Mouse (Mus musculus): ENCODE measurements around the gene Dnaaf5.

Dnaaf5 gene

DNA sequence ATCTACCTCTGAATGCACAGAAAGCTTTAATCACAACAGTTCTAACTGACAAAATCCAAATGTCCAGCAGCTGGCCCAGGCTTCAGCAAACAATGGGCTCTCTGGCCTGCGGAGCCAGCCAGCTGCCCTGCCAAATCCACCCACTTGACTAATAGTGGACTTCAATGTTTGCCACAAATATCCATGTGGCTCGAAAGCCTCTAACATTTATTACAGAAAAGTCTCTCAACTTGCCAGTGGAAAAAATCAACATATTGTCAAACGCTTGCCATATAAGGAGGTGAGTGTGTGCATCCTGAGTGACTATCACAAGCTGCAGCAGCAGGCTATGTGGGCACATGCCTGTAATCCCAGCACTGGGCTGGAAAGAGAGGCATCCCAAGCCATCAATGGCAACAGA, 48.8 kb downstream of the Dnaaf5 start:
- DNase-seq (ENCODE audit: low spot score in 2 of 2): no peak

DNA sequence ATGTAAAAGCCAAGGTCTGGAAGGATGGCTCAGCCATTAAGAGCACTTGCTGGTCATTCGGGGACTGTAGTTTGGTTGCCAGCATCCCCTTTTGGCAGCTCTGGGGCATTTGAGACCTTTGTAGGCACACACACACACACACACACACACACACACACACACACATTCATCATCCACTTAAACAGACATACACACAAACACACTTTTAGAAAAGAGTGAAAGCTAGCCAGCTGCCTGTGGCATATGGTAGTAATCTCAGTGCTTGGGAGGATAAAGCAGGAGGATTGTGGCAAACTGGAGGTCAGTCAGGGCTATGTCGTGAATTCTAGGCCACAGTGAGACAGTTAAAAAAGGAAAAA, 49.6 kb downstream of the Dnaaf5 start:
- DNase-seq (ENCODE audit: low spot score in 2 of 2): no peak

- peak; percentile 95 to 99 for DNase-seq (ENCODE audit: low spot score in 2 of 2)
These were observed 50.2 kb downstream of the Dnaaf5 start, which contains the start of gene Sun1 for GRCm38 (mm10) chr5:139199995-139200769. Gene Sun1, plus strand, starts transcription at chr5:139200637.

DNA sequence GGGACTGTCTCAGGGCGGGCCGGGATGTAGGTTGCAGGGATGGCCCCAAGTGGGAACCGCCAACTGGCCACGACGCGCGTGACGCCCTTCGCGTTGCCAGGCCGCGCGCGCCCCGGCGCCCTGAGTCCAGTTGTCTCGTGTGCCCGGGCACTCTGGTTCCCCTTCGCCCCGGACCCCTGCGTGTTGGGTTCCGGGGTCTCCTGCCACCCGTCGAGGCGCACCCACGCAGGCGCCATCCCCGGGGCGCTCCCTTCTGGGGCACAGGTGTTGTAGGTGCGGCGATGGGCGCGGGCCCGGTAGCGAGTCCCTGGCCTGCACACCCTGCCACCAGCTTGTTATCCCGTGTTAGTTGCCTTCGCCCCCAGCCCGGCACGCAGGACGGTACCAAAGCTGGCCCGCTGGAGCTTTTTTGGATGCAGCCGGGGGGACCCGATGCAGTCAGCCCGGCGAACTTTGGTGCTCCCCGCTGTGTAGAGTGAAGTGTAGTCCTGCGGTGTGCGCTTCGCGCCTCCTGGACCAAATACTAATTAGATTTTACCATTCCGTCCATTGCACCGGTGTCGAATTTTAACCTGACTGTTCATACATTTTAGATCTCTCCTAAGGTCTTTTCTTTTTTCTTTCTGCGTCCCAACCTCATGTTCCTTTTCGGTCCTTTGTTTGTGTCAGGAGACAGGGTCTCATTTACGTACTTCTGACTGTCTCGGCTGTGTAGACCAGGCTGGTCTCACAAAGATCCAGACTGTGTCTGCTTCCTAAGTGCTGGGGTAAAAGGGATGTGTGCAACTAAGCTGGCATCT, 50.9 kb downstream of the Dnaaf5 start:
- no peak for DNase-seq (ENCODE audit: low spot score in 2 of 2)

- DNase-seq (ENCODE audit: low spot score in 2 of 2): no peak
These were observed 52.1 kb downstream of the Dnaaf5 start for GRCm38 (mm10) chr5:139202127-139202526.

- no peak for DNase-seq (ENCODE audit: low spot score in 2 of 2)
These were observed 53.3 kb downstream of the Dnaaf5 start for GRCm38 (mm10) chr5:139203312-139203711.

- no peak for DNase-seq (ENCODE audit: low spot score in 2 of 2)
These were observed 56.1 kb downstream of the Dnaaf5 start for GRCm38 (mm10) chr5:139206081-139206480.

GRCm38 (mm10) chr5:139206525-139206924, 56.5 kb downstream of the Dnaaf5 start:
- DNase-seq (ENCODE audit: low spot score in 2 of 2): no peak

- DNase-seq (ENCODE audit: low spot score in 2 of 2): no peak
These were observed 58.2 kb downstream of the Dnaaf5 start for GRCm38 (mm10) chr5:139208183-139208582.

DNA sequence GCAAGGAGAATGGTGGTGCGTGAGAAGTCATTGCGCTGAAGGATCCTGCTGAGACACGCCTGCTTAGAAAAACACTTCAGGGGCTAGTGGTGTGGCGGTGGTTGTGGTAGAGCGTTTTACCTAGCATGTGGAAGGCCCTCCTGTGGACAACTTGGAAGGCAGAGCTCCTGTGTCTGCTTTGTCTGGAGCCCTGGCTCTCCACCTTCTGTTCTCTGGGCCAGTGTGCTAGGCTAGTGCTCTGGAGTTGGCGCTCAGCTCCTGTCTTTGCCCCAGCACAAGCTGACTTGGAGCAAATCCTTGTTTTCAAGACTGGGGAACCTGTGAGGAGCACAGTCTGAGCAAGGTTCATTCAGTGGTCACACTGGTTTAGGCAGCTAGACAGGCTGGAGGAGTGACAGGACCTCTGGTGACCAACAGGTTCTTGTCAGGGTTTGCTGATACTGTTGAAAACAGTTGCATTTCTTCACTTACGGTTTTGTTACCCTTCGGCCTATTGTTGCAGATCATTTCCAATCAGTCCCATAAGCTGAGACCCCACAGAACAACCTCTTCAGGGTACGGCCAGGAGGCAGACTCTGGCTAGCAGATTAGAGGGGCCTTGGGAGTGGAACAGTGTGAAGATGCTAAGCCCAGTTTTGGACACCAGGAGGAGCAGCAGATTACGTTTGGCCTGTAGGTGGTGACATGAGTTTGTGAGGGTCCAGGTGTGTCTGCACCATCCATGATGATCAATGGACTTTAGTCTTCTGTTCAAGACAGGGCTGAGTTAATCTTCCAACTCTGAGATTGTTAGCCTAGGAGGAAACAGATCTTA, 59.1 kb downstream of the Dnaaf5 start:
- no peak for DNase-seq (ENCODE audit: low spot score in 2 of 2)

- DNase-seq (ENCODE audit: low spot score in 2 of 2): no peak
These were observed 59.6 kb downstream of the Dnaaf5 start for GRCm38 (mm10) chr5:139209685-139210026.

DNA sequence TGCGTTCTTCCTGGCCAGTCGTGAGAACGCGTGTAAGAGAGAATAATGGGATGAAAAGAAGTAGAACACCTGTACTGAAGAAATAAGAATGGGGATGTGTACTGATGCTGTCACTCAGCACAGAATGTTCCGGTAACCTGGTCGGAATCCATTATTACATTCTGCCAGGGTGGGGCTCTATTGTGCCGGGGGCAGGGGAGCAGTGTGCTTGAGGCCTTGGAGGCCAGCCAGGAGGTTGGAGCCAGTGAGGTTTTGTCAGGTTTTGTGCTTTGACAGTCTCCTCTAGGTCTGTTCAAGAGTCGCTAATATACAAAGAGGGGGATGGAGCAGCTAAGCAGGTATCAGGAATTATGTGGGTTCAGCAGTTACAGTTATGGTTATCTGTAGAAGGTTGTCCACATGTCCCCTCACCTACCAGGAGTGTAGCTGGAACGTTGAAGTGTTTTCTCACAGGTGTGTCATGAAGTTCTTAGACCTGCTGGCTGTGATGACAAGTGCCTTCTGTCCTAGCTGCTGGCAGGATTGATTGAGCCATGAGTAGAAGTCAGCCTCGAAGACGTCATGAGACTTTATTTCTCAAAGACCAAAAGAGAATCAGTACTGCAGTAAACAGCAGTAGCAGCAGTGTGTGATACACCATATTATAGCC, 61.8 kb downstream of the Dnaaf5 start:
- DNase-seq (ENCODE audit: low spot score in 2 of 2): no peak

DNA sequence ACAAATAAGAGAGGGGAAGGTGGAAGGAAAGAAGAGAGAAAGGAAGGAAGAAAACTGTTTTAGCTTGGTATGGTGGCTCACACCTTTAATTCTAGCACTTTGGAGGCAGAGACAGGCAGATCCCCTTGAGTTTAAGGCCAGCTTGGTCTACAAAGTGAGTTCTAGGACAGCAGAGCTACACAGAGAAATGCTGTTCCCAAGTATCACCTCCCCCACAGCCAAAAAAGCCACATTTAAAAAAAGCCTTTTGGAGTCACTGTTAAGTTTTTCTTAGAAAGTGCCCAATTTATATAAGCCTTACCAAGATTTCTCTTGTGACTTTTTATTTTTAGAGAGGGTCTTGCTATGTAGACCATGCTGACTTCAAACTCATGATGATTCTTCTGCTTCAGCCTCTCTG, 64.3 kb downstream of the Dnaaf5 start:
- DNase-seq (ENCODE audit: low spot score in 2 of 2): no peak

- no peak for DNase-seq (ENCODE audit: low spot score in 2 of 2)
These were observed 65.2 kb downstream of the Dnaaf5 start for GRCm38 (mm10) chr5:139215184-139215583.

DNA sequence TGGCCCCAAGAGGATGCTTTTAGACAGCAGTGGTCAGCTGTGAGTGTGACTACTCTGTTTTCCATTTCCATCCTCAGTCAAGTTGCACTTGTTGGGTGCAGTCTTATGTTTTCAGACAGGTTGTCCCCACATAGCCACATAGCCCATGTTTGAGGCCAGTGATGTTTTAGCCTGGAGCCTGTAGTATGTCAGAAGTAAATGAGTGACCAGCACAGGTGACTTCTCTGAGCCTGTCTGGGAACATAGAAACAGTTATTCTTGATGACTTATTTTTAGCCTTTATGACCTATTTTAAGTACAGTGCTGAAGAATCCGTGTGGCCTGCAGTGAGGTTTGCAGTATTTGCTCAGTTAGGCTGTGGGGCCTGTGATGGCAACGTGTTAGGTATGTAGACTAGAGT, 66.1 kb downstream of the Dnaaf5 start:
- DNase-seq (ENCODE audit: low spot score in 2 of 2): no peak

- DNase-seq (ENCODE audit: low spot score in 2 of 2): no peak
These were observed 66.8 kb downstream of the Dnaaf5 start for GRCm38 (mm10) chr5:139216774-139217173.

GRCm38 (mm10) chr5:139220006-139220515, 70.0 kb downstream of the Dnaaf5 start:
- DNase-seq (ENCODE audit: low spot score in 2 of 2): no peak

GRCm38 (mm10) chr5:139220610-139221009, 70.6 kb downstream of the Dnaaf5 start:
- no peak for DNase-seq (ENCODE audit: low spot score in 2 of 2)

DNA sequence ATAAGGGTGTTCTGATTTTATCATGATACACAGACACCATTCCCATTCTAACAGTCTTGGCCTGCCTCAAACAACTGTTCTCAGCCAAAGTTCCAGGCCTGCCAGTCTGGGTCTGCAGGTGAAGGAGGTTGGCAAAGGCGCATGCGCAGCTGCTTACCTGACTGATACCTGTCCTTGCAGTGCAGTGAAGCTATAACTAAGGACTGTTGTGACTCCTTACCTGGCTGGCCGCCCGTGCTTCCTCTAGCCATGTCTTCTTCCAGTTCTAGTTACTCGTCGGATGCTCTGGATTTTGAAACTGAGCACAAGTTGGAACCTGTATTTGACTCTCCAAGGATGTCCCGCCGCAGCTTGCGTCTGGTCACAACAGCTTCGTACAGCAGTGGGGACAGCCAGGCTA, 73.3 kb downstream of the Dnaaf5 start:
- no peak for DNase-seq (ENCODE audit: low spot score in 2 of 2)

- DNase-seq (ENCODE audit: low spot score in 2 of 2): no peak
These were observed 77.2 kb downstream of the Dnaaf5 start for GRCm38 (mm10) chr5:139227236-139227635.

DNA sequence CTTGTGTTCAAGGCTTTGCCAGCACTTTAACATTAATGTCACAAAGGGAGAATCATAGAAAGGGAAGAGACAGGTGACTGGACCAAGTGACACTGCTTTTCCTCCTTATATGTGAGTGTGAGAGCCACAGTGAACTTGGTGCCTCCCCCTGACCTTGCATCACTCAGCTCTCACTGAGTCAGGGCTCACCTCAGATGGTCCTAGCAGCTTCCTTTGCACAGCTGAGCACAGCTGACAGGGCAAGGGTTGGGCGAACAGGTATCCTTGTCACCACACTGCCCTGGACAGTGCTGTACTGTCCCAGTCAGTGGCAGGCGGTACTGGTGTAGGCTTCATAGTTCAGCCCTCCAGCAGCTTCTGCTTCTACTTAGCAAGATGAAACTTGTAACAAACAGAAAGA, 77.6 kb downstream of the Dnaaf5 start:
- no peak for DNase-seq (ENCODE audit: low spot score in 2 of 2)

- DNase-seq (ENCODE audit: low spot score in 2 of 2): no peak
These were observed 78.3 kb downstream of the Dnaaf5 start for GRCm38 (mm10) chr5:139228318-139228717.

Data from frontal cortex, postnatal 14 days (tissue).